Mouse (Mus musculus) testis, adult 2 months (tissue): ENCODE results near the gene Misp.

Experiments
- CTCF ChIP-seq: fragments of 200-500 bp; IDR thresholded peaks from 2 replicates; pipeline ENCODE4 v1.5.1; 2012; ENCODE audit warnings: low read depth, mild to moderate bottlenecking, inconsistent platforms, low read length, moderate library complexity; ENCODE audit not compliant: control insufficient read depth, insufficient read depth, insufficient replicate concordance
- POLR2A ChIP-seq: fragments of 200-500 bp; IDR thresholded peaks from 2 replicates; pipeline ENCODE4 v1.6.1; 2012; ENCODE audit warnings: low read depth, mild to moderate bottlenecking, inconsistent platforms, low read length, moderate library complexity; ENCODE audit not compliant: control insufficient read depth

- no peak for TF ChIP-seq CTCF
- TF ChIP-seq POLR2A: no peak
Measured at GRCm38 (mm10) chr10:79823011-79823410, 2.2 kb downstream of the Misp start.
